Mouse (Mus musculus): ENCODE results near the gene Adprh. TPM values are rescaled to one million over a fixed set of nuclear protein-coding genes. Genes with fewer than 3 reads are reported as not detected.

Gene Adprh
- total RNA-seq, 1 experiment from 2014 or later = 11.1 TPM

GRCm38 (mm10) chr16:38425374-38425773 lies 27.1 kb downstream of the Adprh start:
- ATAC-seq (replicated peaks in 1 of 2; ENCODE audit: insufficient read depth in 1 of 2, low FRiP score in 2 of 2, low TSS enrichment in 1 of 2, low read depth in 1 of 2, poor library complexity in 2 of 2, severe bottlenecking in 2 of 2) = no peak

DNA sequence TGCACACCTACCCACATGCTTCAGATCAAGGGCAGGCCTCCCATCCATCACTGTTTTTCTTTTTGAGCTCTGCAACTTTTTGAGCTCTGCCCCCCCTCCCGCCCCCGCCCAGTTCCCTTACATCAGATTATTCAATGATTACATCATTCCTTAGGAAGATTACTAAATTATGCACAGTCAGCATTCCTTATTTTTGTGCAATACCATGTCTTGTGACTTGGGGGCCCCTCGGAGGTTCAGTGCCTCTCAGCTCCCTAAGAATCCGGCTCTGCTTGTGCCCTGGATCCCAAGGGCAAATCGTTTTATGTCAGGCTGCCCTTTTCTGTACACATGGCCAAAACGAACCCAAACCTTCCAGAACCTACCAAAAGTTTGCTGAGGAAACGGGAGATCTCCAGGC lies 37.5 kb downstream of the Adprh start:
- no peak for ATAC-seq (replicated peaks in 1 of 2; ENCODE audit: insufficient read depth in 1 of 2, low FRiP score in 2 of 2, low TSS enrichment in 1 of 2, low read depth in 1 of 2, poor library complexity in 2 of 2, severe bottlenecking in 2 of 2)

DNA sequence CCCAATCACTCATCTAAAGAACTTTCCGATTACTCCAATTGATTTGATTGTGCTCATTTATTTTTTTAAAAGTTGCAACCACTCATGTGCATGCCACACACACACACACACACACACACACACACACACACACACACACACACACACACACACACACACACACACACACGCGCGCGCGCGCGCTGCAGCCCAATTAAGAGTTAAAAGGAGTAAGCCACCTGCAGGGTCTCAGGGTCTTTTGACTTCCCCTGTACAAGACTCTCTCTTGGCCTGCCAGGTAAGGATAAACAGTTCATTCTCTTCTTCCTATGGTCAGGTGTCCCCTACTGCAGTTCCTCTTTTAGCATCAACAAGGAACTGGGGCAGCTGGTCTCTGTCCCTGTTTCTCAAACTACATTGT lies 44.1 kb downstream of the Adprh start:
- ATAC-seq (replicated peaks in 1 of 2; ENCODE audit: insufficient read depth in 1 of 2, low FRiP score in 2 of 2, low TSS enrichment in 1 of 2, low read depth in 1 of 2, poor library complexity in 2 of 2, severe bottlenecking in 2 of 2) = no peak

DNA sequence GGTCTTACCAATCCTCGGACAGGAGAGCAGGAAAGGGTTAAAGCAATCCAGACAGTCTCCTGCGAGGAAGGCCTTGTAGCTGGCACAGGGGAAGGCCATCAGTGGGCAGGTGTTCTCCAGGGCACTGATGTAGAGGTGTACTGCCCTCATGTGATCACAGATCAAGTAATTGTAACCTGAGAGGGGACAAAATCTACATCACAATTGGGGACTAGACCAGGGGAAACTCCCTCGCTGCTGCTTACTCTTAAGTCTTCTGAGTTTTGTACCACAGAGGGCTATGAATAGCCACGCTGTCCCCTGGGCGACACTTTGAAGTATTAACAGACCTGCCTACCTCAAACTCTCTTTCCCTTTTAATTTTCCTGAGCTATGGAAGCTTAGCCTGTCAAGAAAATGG lies 44.9 kb downstream of the Adprh start:
- ATAC-seq (replicated peaks in 1 of 2; ENCODE audit: insufficient read depth in 1 of 2, low FRiP score in 2 of 2, low TSS enrichment in 1 of 2, low read depth in 1 of 2, poor library complexity in 2 of 2, severe bottlenecking in 2 of 2) = no peak

DNA sequence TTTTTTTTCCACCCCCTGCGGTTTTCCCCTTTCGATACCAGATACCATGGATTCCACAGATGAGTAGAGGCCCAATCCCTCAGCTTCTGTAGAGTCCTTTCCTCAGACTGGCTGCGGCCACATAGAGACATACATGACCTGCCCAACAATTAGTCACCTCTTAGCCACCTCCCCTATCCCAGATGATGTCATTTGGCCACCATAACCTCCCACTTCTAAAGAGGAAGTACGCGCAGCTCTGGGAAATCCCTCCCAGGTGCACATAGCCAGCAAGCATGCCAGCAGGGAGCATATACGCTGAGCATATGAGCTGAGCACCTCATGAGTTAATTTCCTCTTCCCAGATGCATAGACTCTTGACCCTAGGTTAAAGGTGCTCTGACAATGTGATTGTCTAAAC lies 45.8 kb downstream of the Adprh start:
- peak in 1 of 2 experiments; percentile 47; a peak in 2 of 4 replicates for ATAC-seq (replicated peaks in 1 of 2; ENCODE audit: insufficient read depth in 1 of 2, low FRiP score in 2 of 2, low TSS enrichment in 1 of 2, low read depth in 1 of 2, poor library complexity in 2 of 2, severe bottlenecking in 2 of 2)

GRCm38 (mm10) chr16:38406293-38406692 lies 46.2 kb downstream of the Adprh start:
- no peak for ATAC-seq (replicated peaks in 1 of 2; ENCODE audit: insufficient read depth in 1 of 2, low FRiP score in 2 of 2, low TSS enrichment in 1 of 2, low read depth in 1 of 2, poor library complexity in 2 of 2, severe bottlenecking in 2 of 2)

GRCm38 (mm10) chr16:38403639-38404038 lies 48.9 kb downstream of the Adprh start:
- ATAC-seq (replicated peaks in 1 of 2; ENCODE audit: insufficient read depth in 1 of 2, low FRiP score in 2 of 2, low TSS enrichment in 1 of 2, low read depth in 1 of 2, poor library complexity in 2 of 2, severe bottlenecking in 2 of 2) = peak; percentile 90

GRCm38 (mm10) chr16:38401468-38401867 lies 51.0 kb downstream of the Adprh start:
- ATAC-seq (replicated peaks in 1 of 2; ENCODE audit: insufficient read depth in 1 of 2, low FRiP score in 2 of 2, low TSS enrichment in 1 of 2, low read depth in 1 of 2, poor library complexity in 2 of 2, severe bottlenecking in 2 of 2) = no peak

DNA sequence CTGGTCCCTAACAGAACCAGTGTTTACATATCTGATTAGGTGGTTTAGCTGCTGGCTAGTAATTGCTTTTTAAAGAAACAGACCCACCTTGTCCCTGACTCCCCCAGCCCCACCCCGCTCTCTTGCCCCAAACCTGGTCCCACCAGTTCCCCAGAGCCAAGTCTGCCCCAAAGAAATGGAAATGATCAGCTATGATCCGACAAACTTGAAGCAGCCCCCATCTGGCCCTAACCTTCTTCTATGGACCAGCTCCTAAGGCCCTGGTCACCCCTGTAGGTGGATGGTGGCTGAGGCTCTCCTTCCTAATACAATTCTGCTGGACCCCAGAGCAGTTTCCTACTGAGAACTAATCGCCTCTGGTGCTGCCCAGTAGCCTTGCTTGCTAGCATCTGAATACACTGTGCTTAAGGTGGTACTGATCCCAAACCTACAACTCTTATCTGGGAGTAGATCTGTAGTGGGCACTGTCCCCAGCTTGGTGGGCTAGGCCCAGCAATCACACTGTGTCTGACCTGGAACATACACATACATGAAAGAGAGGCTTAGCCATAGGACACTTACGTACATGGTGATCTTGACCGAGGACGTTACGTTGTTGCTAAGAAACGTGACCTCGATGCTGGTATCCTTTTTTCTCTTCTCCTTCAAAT lies 52.1 kb downstream of the Adprh start:
- no peak for ATAC-seq (replicated peaks in 1 of 2; ENCODE audit: insufficient read depth in 1 of 2, low FRiP score in 2 of 2, low TSS enrichment in 1 of 2, low read depth in 1 of 2, poor library complexity in 2 of 2, severe bottlenecking in 2 of 2)

DNA sequence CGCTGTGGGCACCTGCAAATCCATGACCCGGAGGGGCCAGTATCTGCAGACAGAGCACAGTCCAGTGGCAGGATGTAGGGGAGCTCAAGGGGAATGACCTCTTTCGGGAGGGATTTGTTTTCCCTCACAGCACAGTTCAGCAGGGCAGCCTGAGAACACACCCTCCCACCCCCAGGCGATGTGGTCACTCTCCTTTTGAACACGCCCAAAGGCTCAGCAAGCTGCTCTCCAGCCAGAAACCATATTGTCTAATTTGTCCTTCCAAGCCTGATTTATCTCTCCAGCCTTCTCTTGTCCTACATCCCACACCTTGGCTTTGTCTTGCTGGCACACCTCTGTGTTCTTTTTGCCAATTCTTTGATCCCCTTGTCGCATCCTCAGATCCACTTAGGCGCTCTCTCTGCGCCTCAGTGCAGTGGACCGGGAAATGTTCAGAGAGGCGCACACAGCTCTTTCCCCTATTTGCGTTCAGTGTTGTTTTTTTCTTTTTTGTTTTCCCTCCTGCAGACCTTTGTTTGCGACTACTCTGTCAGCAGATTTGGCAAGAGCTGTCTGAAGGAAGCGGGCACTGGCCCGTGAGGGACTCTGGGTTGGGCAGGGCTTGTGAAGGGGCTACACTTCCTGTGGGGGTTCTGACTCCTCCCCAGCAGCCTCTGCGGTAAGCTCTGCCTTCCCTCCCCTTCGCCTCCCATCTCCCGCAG lies 52.8 kb downstream of the Adprh start:
- peak; percentile 44 to 62 for ATAC-seq (replicated peaks in 1 of 2; ENCODE audit: insufficient read depth in 1 of 2, low FRiP score in 2 of 2, low TSS enrichment in 1 of 2, low read depth in 1 of 2, poor library complexity in 2 of 2, severe bottlenecking in 2 of 2)

DNA sequence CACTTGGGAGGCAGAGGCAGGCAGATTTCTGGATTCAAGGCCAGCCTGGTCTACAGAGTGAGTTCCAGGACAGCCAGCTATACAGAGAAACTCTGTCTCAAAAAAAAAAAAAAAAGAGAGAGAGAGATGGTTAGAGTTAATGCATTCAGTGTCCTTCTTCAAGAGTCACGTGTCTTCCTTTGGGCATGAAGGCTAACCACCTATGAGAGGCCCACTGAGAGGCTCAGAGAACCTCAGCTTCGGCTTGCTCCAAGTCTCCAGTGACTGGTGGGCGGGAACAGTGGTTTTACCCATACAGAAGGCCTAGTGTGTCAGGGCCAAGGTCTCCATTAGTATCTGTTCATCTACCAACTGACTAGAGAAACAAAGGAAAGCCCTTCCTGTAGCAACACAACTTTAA lies 53.4 kb downstream of the Adprh start:
- no peak for ATAC-seq (replicated peaks in 1 of 2; ENCODE audit: insufficient read depth in 1 of 2, low FRiP score in 2 of 2, low TSS enrichment in 1 of 2, low read depth in 1 of 2, poor library complexity in 2 of 2, severe bottlenecking in 2 of 2)

- no peak for ATAC-seq (replicated peaks in 1 of 2; ENCODE audit: insufficient read depth in 1 of 2, low FRiP score in 2 of 2, low TSS enrichment in 1 of 2, low read depth in 1 of 2, poor library complexity in 2 of 2, severe bottlenecking in 2 of 2)
These were observed 54.2 kb downstream of the Adprh start for GRCm38 (mm10) chr16:38398266-38398665.

DNA sequence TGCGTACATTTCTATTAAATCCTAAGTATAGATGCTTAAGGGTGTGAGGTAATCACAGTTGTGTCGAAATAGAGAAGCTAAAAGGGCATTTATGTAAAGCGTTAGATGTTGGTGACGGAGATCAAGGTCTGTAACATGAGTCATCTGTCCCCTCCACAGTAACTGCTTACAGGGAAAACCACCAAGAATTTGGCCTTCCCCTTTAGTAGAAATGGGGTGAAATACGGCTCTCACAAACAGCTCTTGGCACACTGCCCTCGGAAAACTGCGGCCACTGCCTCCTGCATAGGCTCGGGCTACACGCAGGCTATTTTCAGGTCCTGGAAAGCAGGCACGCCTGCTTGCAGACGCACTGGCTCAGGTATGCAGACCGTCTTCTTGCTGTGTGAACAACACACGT lies 56.3 kb downstream of the Adprh start:
- peak; percentile 79 to 82 for ATAC-seq (replicated peaks in 1 of 2; ENCODE audit: insufficient read depth in 1 of 2, low FRiP score in 2 of 2, low TSS enrichment in 1 of 2, low read depth in 1 of 2, poor library complexity in 2 of 2, severe bottlenecking in 2 of 2)

DNA sequence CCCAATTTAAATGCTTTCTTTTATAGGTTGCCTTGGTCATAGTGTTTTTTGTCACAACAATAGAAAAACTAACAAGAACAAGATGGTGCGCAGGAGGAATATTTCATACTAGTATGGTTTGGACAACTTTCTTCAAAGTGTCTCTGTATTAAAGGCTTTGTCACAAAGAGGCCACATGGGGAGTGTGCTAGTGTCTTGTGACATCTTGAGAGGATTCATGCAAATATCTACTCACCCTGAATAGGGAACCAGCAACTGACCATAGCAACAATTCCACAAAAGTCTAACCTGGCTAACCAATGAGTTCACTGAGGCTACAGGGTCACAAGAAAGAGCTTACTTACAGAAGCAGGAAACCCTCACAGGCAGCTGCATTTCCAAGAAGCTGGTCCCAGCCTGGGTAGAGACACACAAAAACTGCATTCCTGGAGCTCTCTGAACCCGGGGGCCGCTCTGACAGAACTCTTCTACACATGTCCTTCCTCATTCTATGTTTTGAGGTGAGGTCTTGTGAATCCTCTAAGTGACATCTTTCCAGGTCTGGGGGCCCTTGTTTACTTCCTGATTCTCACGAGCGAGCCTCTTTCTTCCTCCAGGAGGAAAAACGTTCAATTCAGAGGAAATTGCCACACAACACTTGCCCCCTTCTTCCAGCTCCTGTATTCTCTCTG lies 57.3 kb downstream of the Adprh start:
- no peak; a peak in 1 of 4 replicates for ATAC-seq (replicated peaks in 1 of 2; ENCODE audit: insufficient read depth in 1 of 2, low FRiP score in 2 of 2, low TSS enrichment in 1 of 2, low read depth in 1 of 2, poor library complexity in 2 of 2, severe bottlenecking in 2 of 2)

DNA sequence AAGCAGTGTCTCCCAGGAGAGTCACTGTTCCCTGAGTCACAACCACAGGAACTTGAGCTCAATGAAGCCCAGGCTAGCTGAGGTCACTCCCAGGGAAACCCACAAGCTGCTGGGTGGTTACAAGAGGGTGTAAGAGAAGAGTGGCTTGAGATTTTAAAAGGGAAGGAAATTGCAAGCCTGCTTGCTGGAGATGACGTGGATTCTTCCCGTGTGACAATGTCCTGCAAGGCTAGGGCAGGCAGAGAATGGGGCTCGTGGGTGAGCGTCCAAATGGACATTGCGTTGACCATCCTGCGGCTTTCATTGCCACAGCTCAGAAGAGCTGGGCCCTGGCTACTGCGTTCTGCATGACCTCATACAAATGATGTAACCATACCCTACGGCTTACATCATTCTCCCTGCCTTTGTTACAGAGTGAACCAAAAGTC lies 58.3 kb downstream of the Adprh start:
- ATAC-seq (replicated peaks in 1 of 2; ENCODE audit: insufficient read depth in 1 of 2, low FRiP score in 2 of 2, low TSS enrichment in 1 of 2, low read depth in 1 of 2, poor library complexity in 2 of 2, severe bottlenecking in 2 of 2) = peak; percentile 54 to 71
